Mouse (Mus musculus): Measurements from ENCODE around the gene Zg16.

DNA sequence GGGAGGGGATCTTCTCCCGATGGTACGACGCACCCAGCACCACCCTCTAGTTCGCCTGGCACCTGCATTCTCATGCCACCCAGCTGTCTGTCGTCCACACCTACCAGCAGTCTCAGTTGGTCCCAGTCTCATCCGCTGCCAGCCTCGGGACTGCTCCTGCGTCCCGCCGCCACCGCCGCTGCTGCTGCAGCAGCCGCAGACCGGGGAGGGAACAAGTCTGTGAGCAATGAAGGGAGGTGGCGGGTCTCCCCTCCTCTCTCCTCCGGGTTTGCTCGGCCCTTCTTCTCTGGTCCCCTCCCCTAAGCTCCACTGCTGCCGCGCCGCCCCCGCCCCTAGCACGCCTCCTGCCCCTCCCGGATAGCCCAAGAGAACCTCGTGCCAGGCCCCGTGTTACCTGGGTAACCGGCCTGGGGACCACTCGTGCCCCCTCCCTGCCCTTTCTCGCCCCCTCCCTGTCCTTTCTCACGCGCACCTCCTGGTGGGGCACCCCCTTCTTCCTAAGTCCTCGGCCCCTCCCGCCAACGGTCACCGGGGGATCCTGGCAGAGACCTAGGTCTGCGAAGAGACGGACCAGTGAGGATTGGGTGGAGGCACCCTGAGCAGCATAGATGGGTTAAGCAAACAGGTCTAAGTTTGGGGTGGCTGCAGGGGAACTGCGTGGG is 66.1 kb downstream of the Zg16 start, which contains the start of the genes Gm42742 and Prrt2:
- no peak for TF ChIP-seq CTCF (IDR thresholded peaks at IDR 0.05; ENCODE audit: insufficient read depth, low read depth, low read length)
- TF ChIP-seq POLR2A (IDR thresholded peaks at IDR 0.05; ENCODE audit: insufficient read depth, low read depth, low read length): peak; percentile 9; the same call in 1 of the 2 replicates

All from olfactory bulb, adult 2 months (tissue).